Mouse (Mus musculus): ENCODE results near the gene Cdc37.

DNA sequence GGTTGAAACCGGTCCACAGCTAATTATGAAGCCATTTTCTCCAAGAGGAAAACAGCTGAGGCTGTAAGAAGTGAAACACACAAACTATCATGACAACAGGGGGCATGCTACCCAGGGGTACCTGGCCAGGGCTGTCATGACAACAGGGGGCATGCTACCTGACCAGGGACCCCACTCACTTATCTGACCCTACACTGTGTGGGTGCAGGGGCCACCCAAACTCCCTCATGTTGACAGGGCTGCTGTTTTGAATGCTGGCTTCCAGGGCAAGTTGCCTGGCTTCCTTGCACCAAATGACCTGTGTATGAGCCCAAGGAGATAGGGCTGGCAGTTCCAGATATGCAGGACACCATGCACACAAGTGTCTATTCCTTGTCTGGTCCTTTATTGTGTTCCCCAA, 59.2 kb downstream of the Cdc37 start:
- no peak for TF ChIP-seq CTCF (IDR thresholded peaks at IDR 0.05; ENCODE audit: control insufficient read depth, insufficient read depth, low read length)
- TF ChIP-seq POLR2A (IDR thresholded peaks at IDR 0.05; ENCODE audit: borderline replicate concordance, control insufficient read depth, low read depth, low read length) = no peak
